Mouse (Mus musculus) T-cell, adult 66 days (primary cell): ENCODE data around the gene Zwint. TPM values are rescaled to one million over a fixed set of nuclear protein-coding genes. Genes with fewer than 3 reads are reported as not detected.

Source experiments
- total RNA-seq, 2 experiments: library from RNA; stranded (reverse); gene quantifications; 3 replicates in 1 of 2; 4 replicates in 1 of 2; pipeline ENCODE4 v1.2.4; 2023

Zwint gene
- total RNA-seq = 100 to 1,000 TPM; 167 to 183 TPM

GRCm38 (mm10) chr10:72654270-72655016, at the start of gene Zwint:
Zwint (plus strand) TSS chr10:72654845.

